Mouse (Mus musculus) forelimb bud, embryonic 11.5 days (tissue): ENCODE data around the gene Trim38.
"Not testable (repeated sequence)": the region's sequence is repeated elsewhere in the genome, so short reads cannot be mapped to it uniquely, and the experiment has no call there.

Source experiments
- DNase-seq: peaks from one replicate; pipeline ENCODE4 v3.0.0-alpha.2; 2012; ENCODE audit warnings: low read depth, low spot score

The Trim38 gene

DNA sequence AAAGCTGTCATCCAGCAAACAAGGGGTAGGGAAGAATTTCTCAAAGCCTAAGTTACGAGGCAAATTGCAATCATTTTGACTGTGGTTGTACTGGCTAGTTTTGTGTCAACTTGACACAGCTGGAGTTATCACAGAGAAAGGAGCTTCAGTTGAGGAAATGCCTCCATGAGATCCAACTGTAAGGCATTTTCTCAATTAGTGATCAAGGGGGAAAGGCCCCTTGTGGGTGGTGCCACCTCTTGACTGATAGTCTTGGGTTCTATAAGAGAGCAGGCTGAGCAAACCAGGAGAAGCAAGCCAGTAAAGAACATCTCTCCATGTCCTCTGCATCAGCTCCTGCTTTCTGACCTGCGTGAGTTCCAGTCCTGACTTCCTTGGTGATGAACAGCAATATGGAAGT, at the start of gene Trim38:
Gene Trim38, plus strand, starts transcription at position 301 of the 400 bp plus-strand sequence.
- DNase-seq: not testable (repeated sequence)

DNA sequence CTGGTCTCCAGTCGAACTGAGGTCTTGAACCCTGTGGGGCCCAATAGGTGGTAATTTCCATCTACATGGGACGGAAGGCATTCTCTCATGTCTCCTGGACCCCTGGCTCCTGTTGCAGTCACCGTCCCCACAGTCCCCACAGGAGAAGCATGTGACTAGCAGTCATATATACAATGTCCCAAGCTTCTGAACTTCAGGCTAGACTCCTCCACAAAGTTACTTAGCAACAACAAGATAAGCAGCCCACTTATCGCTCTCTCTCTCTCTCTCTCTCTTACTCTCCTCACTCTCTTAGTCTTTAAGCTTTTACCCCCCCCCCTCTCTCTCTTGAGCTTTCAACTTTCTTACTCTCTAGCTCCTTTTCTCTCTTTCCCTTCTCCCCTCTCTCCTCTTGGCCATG, 45.5 kb upstream of the Trim38 start:
- no peak for DNase-seq

DNA sequence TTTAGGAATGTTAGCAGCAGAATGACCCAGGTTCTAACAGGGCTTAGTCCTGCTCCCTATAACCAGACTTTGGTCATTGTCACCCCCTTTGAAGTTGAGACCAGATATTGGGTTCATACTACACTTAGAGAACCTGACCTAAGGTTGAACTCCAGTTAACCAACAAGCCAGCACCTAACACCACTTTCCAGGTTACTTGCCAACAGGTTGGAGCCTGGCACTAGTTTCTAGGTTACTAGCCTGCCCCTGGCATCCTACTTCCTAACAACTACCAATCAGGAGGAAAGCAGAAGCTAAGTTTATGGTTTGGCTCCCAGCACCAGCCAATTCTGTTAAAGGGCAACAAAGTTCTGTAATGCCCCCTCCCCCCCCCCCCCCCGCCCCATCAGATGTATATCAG, 44.5 kb upstream of the Trim38 start:
- no peak for DNase-seq

DNA sequence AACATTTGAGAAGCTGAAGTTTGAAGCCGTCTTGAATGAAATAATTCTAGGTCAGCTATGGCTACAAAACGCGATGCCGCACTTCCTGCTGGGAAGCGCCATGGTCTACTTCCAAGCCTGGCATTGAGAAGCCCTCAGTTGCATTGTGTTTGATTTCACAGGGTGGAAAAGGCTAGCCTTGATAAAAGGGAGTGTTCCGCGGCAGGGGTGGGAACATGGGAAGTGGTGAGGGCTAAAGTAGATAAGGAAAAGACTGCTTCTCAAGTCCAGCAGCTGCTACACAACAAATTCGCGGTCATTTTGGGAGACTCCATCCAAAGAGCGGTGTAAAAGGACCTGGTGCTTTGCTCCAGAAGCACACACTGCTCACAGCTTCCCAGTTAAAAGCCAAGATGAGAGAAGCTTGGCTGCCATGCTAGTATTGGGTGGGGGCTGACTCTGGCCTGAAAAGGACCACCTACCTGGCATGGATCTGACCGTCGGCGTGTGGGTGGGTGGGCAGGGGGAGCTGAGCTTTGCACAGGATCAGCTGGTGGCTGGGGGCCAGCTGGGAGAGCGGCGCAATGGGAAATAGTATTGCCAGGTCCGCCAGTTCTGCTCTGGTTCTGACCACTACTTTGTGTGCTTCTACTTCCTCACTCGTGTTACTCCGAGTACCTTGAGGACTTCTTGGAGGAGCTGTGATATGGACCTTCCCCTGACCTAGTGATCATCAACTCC, 41.1 kb upstream of the Trim38 start:
- no peak for DNase-seq

DNA sequence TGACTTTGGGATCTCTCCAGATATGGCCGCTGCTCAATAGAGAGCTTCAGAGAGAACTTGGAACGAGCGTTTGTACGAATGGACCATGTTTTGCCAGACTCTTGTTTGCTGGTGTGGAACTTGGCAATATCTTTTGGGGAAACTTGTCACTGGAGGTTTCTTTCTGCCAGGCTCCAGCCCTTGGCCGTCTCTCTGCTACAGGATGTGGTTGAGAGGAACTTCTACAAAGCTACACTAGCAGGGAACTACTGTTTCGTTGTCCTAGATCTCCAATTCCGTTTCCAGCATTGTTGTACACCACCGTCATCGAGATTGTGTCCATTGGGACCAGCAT, 40.6 kb upstream of the Trim38 start:
- no peak for DNase-seq

DNA sequence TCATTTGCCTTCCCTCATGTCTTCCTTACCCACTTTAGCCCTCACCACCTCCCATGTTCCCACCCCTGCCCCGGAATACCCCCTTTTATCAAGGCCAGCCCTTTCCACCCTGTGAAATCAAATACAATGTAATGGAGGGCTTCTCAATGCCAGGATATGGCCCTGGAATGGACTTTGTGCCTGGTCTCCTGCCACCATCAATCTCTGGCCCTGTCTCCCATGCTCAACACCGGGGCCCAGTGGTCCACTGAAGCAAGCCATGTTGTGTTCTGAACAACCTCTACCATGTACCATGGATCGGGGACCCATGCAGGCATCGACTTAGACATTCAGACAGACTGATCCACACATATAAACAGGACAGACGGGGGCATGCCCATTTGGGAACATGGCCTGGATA, 40.0 kb upstream of the Trim38 start:
- DNase-seq: no peak

DNA sequence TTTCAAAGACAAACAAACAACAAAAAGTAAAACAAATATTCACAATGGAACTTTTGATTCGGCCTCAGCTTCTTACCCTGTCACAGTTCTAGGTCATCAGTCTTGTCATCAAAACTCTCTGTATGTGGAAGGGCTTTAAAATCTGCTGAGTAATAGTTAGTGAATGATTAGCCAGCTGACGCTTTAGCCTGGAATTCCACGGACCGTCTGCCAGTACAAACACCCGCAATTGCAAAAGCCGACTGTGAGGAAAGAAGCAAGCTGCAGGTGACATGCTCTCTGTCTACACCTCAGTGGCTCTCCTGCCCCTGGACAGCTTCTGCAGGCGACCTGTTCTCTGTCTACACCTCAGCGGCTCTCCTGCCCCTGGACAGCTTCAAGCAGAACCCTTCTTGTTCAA, 39.2 kb upstream of the Trim38 start:
- no peak for DNase-seq

DNA sequence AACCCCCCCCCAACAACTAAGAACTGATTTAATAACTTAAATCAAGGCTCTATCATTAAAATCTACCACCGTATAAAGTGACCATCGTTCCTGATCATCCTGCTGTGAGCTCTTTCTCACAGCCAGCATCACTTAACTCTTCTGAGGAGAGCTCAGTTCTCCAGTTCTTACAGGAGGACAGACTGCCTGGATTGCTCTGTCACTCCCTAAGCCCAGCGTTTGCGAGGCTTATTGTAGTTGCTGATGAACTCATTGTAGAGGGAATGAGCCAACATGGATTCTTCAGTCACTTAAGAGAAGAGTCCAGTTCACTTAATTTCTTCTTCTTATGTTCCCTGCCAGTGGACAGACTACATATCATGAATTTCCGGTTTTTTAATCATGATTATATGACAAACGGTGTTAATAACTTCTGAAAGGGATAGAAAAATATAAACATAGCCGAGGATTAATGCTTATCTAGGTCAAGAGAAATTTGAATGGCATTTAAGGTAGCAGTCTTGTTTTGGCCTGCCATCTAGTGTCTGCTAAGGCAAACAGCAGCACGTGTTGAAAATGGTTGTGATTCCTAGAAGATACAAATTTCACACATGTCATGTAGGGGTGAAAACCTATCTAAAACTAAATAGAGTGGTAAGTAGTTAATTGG, 37.4 kb upstream of the Trim38 start:
- no peak for DNase-seq

DNA sequence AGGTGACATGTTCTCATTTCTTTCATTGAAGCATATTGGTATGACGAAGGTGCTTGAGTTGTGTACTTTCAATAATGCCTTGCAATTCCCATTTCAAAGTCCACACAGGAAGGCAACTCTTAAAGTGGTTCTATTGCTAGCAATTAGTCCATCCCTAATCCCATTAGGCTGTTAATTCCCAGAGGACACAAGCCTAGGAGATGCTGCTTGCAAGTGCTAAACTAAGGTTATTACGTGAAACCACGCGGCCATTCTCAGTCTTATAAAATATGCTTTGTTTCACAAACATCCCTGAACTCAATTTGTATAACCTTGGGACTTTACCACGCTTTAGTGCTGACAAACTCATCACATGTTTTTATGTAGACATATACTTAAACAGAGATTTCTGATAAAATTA, 32.6 kb upstream of the Trim38 start:
- no peak for DNase-seq

DNA sequence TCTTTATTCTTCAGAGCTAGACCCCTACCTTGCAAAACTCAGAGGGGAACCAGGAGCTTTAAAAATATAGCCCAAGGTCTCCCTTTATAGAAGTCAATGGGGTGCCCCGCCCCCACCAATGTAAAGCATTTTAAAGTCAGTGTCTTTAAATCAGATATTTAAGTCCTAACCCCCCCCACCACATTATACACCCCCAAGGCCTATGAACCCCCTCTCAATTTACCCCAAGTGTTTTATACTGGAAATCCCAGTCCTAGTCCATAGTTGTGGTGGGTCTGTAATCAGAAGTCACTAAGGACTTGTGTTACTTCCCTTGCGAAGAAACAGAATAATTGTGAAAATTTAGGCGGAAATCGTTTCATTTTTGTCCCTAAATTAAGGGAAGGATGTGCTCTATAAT, 31.7 kb upstream of the Trim38 start:
- no peak for DNase-seq

DNA sequence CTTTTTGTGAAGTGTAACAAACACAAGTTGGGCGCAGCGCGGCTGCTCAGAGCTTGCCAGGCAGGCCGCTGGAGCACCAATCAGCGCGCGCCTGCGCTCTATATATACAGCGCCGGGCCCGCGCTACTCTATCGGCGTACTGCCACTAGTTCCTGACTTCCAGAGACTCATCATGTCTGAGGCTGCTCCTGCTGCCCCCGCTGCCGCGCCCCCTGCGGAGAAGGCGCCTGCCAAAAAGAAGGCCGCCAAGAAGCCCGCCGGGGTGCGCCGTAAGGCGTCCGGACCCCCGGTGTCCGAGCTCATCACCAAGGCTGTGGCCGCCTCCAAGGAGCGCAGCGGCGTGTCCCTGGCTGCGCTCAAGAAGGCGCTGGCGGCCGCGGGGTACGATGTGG, 31.0 kb upstream of the Trim38 start, which contains the start of gene Hist1h1c:
Gene Hist1h1c, plus strand, starts transcription at position 132 of the 392 bp plus-strand sequence.
- DNase-seq: peak; percentile 95

DNA sequence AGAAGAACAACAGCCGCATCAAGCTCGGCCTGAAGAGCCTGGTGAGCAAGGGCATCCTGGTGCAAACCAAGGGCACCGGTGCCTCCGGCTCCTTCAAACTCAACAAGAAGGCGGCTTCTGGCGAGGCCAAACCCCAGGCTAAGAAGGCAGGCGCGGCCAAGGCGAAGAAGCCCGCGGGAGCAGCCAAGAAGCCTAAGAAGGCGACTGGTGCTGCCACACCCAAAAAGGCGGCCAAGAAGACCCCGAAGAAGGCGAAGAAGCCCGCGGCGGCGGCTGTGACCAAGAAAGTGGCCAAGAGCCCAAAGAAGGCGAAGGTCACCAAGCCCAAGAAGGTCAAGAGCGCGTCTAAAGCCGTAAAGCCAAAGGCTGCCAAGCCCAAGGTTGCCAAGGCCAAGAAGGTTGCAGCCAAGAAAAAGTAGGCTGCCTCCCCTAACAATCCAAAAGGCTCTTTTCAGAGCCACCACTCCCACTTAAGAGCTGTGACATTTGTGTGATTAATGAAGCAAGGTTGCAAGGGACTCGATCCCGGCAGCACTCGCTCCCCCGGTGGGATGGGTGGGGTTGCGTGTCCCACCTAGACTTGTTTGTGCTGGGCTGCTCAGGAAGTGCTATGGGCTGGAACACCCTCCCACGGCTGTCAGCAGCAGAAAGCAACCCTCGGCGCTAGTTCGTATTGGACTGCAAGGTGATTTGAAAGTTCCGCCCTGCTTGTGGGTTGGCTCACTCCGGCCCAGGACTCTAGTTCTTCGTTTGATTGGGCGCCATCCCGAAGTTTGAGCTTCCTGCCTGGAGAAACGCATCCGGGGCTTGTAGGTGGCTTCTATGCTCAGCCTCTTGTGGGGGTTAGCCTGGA, 30.4 kb upstream of the Trim38 start:
- DNase-seq: peak; percentile 96

DNA sequence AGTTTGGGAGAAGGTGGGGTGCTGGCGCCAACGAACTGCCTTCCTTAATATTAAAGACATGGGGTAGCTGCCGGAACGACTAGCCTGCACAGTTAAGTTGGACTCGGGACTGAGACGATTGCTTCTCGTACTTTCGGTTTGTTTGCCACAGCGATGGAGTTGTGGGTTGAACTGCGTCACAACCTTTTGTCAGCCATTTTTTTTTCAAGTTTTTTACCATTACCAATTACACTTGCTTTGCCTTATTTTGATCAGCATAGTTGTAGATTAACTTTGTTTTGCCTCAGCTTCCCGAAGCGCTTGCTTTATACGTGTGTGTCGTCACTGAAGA, 29.8 kb upstream of the Trim38 start:
- no peak for DNase-seq

DNA sequence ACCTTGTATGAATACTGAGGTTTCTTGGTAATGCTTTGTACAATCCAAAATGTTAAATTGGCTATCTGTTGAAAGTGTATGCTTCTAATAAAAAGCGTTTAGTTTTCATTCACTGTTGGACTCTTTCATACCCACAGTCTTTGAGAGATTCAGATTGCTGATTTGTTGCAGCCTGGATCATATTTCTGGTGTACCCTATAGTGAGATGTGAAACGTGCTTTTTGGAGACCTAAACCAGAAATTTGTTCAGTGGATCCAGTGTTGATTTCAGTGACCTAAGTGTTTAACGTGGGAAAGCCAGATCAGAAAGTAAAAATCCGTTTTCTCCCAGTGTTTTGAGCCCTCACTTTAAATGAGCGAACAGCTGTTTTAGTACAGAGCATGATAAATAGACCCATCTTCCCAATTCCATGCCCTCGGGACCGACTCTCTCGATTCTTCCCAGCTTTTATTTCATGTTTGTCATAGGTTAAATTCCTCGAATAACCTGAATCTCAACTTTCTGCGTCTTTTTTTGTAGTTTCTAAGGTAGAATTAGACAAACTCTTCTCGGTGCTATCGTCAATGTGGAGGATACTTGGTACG, 29.4 kb upstream of the Trim38 start:
- peak; percentile 40 for DNase-seq

DNA sequence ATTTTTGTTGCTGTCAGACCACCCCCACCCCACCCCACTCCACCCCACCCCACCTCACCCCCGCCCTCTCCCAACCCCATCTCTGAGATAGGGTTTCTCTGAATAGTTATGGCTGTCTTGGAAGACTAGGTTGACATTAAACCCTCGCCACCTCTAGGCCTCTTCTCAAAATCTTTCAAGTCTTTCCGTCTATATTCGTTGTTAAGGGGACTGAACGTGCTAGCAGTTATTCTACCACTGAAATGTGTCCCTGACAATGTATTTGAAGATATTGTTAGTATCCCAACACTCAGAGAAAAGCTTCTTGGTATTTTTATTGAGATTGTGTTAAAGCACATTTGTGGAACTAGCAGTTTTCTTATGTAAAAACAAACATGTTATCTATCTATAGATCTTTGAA, 28.8 kb upstream of the Trim38 start:
- no peak for DNase-seq

DNA sequence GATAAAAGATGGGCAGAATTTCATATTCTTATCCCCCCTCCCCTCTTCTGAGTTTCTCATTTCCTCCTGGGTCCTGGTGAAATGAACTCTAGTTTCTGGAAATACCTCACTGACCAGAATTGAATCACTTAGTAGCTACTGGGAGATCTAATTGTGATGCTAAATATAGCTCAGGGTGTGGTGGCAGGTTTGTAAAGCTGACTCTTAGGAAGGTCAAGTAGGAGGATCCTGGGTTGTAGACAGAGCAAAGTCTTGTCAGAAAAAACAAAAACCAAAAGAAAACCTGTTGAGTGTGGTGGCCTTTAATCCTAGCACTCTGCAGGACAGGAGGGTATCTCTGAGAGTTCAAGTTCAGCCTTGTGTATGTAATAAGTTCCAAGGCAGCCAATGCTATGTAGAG, 27.7 kb upstream of the Trim38 start:
- DNase-seq: no peak

DNA sequence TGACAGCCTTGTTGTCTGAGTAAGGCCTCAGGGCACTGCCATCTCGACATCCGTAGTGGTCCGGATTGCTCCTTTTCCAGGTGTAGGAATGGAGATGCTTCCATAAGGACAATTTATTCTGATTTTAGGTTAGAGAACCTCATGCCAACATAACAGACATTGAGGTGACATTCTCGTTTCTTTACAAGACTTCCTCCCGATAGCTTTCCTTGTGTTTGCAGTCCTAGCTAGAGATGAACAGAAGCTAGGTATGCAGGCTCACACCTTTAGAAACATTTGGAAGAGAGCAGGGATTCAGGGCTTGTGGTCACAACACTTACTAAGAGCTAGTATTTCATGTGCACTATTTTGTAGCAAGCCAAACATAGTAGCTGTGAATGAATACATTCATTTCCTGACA, 26.5 kb upstream of the Trim38 start:
- DNase-seq: no peak

DNA sequence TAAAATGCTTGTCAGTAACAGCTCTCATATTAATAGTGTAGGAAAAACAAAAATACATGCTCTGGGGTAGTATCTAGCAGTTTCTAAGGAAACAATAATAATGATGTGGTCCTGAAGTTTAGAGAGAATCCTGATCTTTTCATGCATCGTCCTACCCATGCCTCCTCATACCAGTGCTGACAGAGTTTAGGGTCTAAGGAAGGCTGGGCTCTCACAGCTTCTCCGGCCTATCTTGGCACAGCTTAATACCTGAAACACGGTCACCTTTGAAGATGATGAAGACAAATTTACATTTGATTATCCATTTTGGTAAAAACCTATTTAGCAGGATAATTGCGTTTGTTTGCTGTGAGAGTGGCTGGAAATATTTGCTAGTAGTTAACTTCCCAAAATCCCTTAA, 25.8 kb upstream of the Trim38 start:
- DNase-seq: no peak

DNA sequence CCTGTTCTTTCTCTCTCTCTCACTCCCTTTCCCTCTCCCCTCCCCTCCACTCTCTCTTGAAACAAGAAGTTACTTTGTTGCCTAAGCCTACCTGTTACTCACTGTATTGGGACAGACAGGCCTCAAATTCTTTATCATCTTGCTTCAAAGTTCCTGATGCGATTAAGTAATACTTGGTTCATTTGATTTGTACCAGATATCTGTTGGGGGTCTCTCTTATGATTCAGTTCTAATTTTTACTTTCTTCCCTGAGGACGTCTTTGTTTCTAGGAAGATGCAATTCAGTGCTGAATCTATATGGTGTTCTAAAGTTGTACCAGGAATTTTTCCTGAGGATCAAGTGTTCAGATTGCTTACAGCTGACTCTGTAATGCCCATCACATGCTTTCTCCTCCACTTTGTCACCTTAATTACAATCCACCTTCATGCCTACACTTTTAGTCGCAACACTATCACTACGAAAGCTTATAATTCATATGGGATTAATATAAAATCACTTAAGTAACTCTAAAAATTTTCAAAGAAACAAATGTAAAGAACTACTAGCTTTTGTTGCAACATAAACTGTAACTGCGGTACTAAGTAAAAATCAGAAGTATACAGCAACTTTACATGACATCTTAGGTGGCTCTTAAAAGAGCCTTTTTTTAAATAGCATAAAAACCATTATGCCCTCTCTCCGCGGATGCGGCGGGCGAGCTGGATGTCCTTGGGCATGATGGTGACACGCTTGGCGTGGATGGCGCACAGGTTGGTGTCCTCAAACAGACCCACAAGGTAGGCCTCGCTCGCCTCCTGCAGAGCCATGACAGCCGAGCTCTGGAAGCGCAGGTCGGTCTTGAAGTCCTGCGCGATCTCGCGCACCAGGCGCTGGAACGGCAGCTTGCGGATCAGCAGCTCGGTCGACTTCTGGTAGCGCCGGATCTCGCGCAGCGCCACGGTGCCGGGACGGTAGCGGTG, 25.0 kb upstream of the Trim38 start:
- DNase-seq: peak; percentile 49

DNA sequence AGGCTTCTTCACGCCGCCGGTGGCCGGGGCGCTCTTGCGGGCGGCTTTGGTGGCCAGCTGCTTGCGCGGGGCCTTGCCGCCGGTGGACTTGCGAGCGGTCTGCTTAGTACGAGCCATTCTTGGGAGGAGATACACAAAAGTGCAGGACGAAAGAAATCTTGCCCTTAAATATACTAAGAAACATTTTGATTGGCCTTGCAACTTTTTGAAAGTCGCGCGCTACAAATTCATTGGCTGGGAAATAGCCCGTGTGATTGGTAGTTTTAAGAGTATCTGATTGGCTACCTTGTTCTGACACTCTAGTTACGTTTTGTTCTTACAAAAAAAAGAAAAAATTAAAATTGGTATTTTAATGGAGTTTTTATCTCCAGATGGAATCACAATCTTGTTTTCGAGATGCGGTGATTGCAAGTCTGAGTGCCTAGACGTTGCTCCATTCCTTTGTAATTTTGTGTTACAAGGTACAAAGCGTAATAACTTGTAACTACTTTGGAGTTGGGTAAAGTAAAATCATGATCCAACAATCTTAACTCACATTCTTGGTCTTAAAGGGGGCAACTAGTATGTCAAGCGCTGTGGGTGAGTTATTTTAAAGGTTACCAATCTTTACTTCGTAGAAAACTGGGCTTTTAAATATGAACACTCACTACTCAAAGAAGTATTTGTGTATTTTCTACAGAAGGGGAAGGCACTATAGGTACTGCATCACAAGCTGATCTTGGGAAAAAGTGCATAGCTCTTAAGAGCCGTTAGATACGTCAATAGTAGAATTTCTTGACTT, 24.1 kb upstream of the Trim38 start, which contains the start of gene Hist1h3c:
Gene Hist1h3c, minus strand, starts transcription at position 222 of the 781 bp plus-strand sequence.
- peak; percentile 94 for DNase-seq
